Mouse (Mus musculus) heart, postnatal 36 days (tissue): Measurements from ENCODE around the gene Ccnd1. TPM values are rescaled to one million over a fixed set of nuclear protein-coding genes. Genes with fewer than 3 reads are reported as not detected.

Experiments used
- DNase-seq, 2 experiments: peaks; one replicate each; pipeline ENCODE4 v3.0.0; 2021 to 2022
- intact Hi-C: fragments of 180-260 bp; cut with DNase I; formaldehyde crosslinking; loops from one replicate; pipeline ENCODE4 v1.15.1; 2025
- total RNA-seq, 2 experiments: library from RNA; stranded (reverse); gene quantifications; 2 replicates each; pipeline ENCODE4 v1.2.3; 2021

Gene Ccnd1
- total RNA-seq, 2 experiments from 2014 or later = 30.6 to 35.2 TPM

DNA sequence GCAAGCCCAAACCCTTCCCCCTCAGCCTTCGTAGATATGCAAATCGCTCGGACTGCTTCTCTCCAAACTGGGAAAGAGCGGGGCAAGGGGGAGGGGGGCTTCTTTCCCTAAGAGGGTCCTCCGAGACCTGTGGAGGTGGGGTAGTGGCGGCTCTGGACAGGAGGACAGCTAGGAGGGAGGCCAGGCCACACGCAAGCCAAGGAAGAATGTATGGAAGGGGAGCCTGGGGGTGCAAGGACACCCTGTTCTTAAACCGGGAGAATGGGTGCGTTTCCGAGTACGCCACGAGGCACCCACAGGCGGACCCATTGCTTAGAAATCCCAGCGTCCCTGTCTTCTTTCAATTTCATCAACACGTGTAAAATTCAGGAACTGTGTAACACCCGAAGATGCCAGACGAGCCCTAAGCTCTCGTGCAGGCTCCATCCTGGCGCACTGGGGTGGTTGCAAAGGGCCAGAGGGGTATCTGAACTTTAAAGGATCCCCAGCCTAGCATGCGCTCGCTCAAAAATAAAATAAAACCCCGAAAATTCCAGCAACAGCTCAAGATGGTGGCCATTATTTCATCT lies 362 bp upstream of the Ccnd1 start:
- intact Hi-C loops = no loop called here
- peak; percentile 39 to 62 for DNase-seq

DNA sequence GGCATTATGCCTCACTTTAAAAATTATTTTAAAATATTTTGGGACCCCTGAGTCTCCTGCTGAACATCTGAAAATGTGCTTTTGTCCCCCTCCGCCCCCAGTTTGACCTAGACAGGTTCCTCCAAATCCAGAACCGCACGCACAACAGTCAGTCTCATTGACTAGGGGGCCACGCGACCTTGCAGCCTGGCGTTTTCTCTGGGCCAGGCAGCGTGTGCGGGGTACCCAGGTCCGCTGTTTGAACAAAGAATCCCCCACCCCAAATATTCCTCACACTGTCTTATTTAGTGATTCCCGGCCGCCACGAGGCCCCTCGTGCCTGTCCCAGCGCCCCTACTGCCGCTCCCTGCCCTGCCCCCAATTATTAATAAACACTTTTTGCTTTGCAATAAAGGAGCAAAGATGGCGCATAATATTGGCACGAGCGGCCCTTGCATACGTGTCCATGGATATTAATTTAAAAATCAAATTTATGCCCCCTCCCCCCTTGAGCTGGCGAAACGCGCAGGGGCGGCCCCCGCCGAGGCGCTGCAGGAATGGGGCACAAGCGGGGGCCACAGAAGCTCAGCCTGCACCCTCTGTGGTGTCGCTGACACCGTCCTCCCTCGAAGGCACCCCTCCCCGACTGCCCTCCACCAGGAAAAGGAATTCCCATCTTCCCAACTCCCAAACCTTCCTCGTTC lies 923 bp downstream of the Ccnd1 start:
- DNase-seq = peak; percentile 29 to 47
- intact Hi-C loops = loop anchor here (1.0 kb wide), 1 partner anchor 172 kb away; no protein-coding TSS in a partner anchor

DNA sequence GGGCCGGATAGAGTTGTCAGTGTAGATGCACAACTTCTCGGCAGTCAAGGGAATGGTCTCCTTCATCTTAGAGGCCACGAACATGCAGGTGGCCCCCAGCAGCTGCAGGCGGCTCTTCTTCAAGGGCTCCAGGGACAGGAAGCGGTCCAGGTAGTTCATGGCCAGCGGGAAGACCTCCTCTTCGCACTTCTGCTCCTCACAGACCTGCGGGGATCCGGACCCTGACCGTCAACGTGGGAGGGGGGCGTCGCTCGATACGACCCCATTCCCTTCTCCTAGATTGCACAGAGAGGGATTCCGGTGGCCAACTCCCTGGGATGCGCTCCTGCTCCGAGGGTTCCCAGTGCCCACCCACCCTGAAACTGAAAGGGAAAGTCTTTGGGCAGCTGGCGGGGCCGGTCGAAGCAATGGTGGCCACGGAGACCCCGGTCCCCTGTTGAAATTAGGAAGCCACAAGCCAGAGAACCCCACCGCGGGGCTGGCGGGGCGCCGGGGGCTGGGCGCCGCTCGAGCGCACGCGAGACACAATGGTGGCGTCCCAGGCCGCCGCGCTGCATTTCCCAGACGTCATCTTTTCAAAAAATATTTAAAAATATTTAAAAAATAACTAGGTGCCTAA lies 1.7 kb downstream of the Ccnd1 start:
- peak; percentile 42 to 49 for DNase-seq

GRCm38 (mm10) chr7:144937490-144937889 lies 2.2 kb downstream of the Ccnd1 start:
- intact Hi-C loops = loop anchor here (1.0 kb wide), 1 partner anchor 306 kb away; no protein-coding TSS in a partner anchor
- peak; percentile 93 to 95 for DNase-seq

More for the DNA sequence above, 1.7 kb downstream of the Ccnd1 start:
- intact Hi-C loops = loop anchor here (1.0 kb wide), 1 partner anchor 305 kb away; no protein-coding TSS in a partner anchor

- DNase-seq = no peak
- intact Hi-C loops = no loop called here
Measured at GRCm38 (mm10) chr7:144936311-144936880, 3.3 kb downstream of the Ccnd1 start.

GRCm38 (mm10) chr7:144935563-144935962 lies 4.2 kb downstream of the Ccnd1 start:
- intact Hi-C loops = no loop called here
- DNase-seq = peak in 1 of 2 experiments; percentile 24

DNA sequence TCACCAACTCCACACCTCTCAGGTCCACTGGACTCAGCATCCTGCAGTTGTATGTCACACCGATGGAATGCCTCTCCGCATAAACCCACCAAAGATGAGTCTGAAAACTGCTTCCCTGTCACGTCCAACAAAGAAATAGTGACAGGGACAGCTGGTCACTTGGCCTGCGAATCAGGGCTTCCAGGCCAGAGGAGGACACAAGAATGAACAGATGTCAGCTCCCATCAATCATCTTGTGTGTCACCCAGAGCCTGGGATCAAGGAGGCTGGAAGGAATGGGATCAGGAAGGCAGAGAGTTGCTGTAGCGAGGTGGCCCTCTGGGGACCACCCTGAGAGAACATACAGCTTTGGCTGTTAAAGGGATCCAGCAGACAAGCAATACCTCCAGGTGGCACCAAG lies 4.8 kb downstream of the Ccnd1 start:
- intact Hi-C loops = no loop called here
- DNase-seq = no peak

GRCm38 (mm10) chr7:144933796-144934195 lies 5.9 kb downstream of the Ccnd1 start:
- intact Hi-C loops = no loop called here
- DNase-seq = no peak

DNA sequence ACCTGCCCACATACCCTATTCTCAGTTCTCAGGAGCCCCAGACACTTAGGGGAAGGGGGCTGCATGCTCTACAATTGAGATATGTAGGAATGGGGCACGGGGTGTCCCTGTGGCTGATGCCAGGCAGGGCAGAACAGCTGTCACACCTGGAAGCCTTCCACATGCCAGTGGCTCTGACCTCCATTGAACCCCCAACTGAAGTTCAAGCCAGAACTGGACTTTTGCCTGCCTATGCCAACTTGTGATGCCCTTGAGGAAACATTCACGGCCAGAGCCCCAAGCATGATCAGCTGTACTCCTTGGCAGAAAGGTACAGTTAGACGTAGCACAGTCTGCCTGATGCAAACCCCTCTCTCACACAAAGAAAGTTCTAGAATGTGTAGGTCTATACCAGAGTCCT lies 6.4 kb downstream of the Ccnd1 start:
- intact Hi-C loops = no loop called here
- no peak for DNase-seq

DNA sequence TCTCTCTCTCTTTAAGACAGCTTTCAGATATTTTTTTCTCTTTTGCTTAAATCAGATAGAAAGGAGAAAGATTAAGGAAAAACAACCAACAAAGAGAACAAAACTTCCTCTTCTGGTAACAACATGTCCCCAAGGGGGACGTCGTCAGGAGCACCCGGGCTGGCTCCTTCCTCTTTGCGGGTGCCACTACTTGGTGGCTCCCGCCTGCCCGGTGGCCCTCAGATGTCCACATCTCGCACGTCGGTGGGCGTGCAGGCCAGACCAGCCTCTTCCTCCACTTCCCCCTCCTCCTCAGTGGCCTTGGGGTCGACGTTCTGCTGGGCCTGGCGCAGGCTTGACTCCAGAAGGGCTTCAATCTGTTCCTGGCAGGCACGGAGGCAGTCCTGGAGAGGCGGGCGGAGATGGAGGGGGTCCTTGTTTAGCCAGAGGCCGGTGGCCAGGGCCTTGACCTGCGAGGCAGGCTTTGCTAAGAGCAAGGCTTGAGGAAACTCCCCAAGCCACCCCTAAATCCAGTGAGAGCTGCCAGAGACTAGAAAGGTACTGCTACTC lies 7.3 kb downstream of the Ccnd1 start:
- intact Hi-C loops = no loop called here
- DNase-seq = no peak

- intact Hi-C loops = no loop called here
- DNase-seq = no peak
Measured at GRCm38 (mm10) chr7:144931778-144932177, 7.9 kb downstream of the Ccnd1 start.

DNA sequence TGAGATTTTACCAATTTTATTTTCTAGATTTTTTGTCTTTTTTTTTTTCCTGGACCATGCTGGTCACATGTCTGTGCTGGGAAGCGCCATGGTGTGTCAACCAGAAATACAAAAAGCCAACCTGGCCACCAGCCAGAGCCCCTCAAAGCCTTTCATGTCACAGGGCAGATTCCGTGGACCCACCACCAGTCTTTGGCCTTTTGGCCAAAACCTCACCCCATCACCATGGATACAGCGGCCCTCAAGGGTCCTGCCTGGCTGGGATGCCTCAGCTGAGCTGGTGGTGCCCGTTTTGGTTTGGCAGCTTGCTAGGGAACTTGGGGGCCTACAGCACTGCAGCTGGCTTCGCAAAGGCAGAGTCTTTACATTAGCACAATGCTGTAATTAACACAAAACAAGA lies 9.8 kb downstream of the Ccnd1 start:
- intact Hi-C loops = no loop called here
- DNase-seq = no peak

GRCm38 (mm10) chr7:144929506-144929905 lies 10.2 kb downstream of the Ccnd1 start:
- no peak for DNase-seq
- intact Hi-C loops = no loop called here

GRCm38 (mm10) chr7:144928889-144929210 lies 10.9 kb downstream of the Ccnd1 start:
- no peak for DNase-seq
- intact Hi-C loops = no loop called here

GRCm38 (mm10) chr7:144928009-144928888 lies 11.5 kb downstream of the Ccnd1 start:
- intact Hi-C loops = no loop called here
- no peak for DNase-seq

GRCm38 (mm10) chr7:144927591-144927990 lies 12.1 kb downstream of the Ccnd1 start:
- DNase-seq = peak in 1 of 2 experiments; percentile 42
- intact Hi-C loops = no loop called here

DNA sequence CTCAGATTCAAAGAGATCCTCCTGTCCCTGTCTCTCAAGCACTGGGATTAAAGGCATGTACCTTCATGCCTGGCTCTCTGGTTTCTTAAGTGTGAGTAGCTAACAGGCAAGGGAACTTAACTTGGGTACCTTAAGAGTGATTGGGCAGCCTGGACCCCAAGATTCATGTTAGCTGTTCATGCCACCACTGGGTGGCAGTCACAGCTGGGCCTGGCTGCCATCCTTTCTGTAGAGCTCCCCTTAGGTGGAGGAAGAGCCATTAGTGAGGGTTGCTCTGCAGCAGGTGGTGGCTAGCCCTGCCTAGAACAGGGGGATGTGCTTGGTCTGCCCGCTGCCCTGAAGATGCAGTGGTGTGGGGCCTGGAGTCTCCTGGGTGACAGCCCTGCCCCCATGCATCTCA lies 20.9 kb downstream of the Ccnd1 start:
- DNase-seq = no peak
- intact Hi-C loops = no loop called here

- peak; percentile 87 to 93 for DNase-seq
- intact Hi-C loops = no loop called here
Measured at GRCm38 (mm10) chr7:144914948-144915750, 24.6 kb downstream of the Ccnd1 start, which contains the start of gene LTO1. LTO1 (plus strand) TSS chr7:144915100.

- intact Hi-C loops = no loop called here
- no peak for DNase-seq
Measured at GRCm38 (mm10) chr7:144914296-144914947, 25.3 kb downstream of the Ccnd1 start.
